Mouse (Mus musculus) kidney, adult 2 months (tissue): ENCODE measurements around the gene Polq.

Source experiments
- CTCF ChIP-seq: fragments of 200-500 bp; conservative IDR thresholded peaks from 2 replicates; pipeline ENCODE4 v1.5.1; 2011; ENCODE audit warnings: low read depth, mild to moderate bottlenecking, control low read depth, low read length, moderate library complexity, mixed read lengths; ENCODE audit not compliant: insufficient read depth, insufficient read length
- POLR2A ChIP-seq: fragments of 200-500 bp; IDR thresholded peaks from one replicate; pipeline ENCODE4 v1.6.1; 2011; ENCODE audit warnings: low read depth, low read length, control low read depth

GRCm38 (mm10) chr16:37009262-37009661 lies 2.3 kb upstream of the Polq start:
- TF ChIP-seq CTCF = no peak
- no peak for TF ChIP-seq POLR2A
